Mouse (Mus musculus) adrenal gland, postnatal 25 days (tissue): Measurements from ENCODE around the gene Nedd9. TPM values are rescaled to one million over a fixed set of nuclear protein-coding genes. Genes with fewer than 3 reads are reported as not detected.

ENCODE experiments used
- DNase-seq: peaks from one replicate; pipeline ENCODE4 v3.0.0; 2021; ENCODE audit warnings: mixed read lengths
- total RNA-seq: library from RNA; stranded (reverse); gene quantifications from 2 replicates; pipeline ENCODE4 v1.2.3, GENCODE M21; 2021

Nedd9 gene
- total RNA-seq, 1 experiment from 2014 or later: 22.7 TPM

DNA sequence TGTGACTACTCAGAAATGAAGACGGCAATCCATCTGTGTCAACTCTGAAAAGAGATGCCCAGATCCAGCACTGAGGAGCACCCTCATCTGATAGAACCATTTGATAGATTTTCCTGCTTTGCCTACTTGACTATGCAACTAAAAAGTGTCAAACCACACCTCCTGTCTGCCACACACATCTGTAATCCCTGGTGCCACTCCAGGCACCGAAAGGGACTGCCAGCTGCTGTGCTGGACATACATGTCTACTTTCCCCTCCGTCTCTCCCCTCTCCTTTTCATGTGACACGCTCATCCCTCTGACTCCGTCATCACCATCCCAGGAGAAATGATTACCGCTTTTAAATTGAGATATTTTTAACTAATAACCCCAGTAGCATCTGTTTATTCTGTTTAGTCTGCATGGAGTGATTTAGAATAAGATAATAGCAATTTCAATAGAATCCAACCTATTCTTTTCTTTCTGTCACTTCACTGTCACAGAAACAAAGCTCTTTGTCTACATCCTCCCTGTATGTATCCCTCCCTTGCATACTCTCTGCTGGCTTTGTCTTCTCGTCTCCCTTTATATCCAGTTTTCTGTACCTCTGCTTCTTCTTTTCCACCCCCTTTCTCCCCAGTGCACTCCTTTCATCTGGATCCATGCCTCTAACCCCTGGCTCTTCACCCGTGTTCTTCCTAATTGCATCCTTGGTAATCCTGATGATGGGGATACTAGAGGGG lies 5.0 kb upstream of the Nedd9 start:
- no peak for DNase-seq

DNA sequence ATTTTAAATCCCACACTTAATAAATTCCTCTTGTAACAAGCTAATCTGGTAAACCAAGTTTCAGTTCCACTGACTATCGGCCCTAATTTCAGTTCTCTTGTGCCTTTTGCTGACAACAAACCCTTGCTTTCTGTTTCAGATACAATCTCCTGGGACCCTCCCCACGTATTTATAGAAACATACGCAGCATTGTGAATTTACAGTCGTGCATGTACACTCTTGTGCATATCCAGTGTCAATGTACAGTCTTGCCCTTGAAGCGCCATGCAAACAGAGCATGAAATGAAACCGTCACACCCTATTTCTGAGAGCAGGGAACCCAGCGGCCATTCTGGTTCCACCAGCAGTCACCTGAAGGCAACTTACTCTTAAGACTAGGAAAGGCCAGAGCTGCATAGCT lies 4.4 kb upstream of the Nedd9 start:
- DNase-seq: no peak

DNA sequence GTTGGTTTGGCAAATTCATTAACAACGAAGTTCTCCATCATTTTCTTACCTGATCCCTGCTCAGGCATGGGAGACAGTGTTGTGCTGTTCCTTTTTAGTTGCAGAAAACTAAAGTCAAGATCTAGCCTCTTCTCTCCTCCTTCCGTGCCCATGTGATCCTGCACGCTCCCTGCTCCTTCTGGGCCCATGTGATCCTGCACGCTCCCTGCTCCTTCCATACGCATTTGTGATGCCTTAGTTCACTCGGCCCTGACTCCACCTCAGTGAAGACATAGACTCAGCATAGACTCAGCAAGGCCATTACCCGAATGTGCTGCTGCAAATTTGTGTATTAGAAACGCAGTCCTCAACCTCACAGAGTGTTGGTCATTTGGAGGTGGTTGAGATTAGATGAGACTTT lies 3.1 kb upstream of the Nedd9 start:
- DNase-seq: no peak

DNA sequence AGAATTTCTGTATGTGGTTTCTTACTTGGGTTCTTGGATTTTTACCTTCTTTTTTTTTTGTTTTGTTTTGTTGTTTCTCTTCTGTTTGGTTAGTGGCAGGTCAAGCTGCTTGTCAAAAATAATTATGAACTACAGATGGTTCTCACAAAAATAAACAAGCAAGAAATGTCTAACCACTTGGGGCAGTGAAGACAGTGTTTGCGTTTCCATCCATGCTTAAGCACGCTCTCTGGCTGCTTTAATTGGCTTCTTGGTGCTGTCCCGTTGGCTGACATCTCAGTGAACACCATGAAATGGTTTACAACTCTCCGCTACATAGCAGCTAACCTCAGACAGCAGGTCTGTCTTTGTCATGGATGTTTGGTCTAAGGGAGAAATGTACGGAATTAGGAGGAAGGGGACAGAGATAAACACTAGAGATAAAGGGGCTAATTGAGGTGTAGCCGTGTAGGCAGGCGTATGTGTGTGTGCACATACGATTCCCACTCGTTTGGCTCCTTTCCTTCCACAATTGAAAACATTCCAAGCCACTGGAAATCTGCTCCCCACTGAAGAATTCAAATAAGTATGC lies 2.6 kb upstream of the Nedd9 start:
- no peak for DNase-seq

DNA sequence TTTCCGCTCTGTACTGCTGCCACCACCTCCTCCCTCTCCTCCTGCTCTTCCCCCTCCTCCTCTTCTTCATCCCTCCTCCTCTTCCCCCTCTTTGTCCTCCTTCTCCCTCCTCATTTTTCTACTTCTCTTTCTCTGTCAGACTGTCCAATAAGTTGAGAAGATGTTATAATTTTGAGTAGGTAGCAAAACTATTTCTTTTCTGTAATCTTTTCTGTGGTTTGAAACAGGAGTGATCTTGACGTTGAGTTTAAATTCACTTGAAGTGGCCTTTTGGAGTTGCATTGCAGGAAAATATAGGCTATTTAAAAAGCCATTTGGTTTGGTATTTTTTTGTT lies 214 bp upstream of the Nedd9 start:
- no peak for DNase-seq

DNA sequence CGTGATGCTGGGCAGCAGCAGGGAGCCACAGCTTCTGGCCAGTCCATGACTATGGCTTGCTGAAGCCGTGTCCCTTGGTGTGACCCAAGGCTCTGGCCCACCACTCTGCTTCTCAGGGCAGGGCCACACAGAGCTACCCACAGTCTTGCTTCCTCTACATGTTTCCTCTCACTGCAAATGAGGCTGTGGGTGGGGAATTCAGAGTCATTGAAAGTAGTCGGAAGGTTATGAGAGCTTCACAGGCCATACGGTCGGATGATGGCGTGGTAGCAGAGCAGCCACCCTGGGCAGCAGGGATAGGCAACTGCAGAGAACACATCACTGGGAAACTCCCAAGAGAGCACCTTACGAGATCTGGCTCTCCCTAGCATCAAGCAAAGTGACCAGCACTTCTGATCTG lies 3.2 kb downstream of the Nedd9 start:
- DNase-seq: no peak

DNA sequence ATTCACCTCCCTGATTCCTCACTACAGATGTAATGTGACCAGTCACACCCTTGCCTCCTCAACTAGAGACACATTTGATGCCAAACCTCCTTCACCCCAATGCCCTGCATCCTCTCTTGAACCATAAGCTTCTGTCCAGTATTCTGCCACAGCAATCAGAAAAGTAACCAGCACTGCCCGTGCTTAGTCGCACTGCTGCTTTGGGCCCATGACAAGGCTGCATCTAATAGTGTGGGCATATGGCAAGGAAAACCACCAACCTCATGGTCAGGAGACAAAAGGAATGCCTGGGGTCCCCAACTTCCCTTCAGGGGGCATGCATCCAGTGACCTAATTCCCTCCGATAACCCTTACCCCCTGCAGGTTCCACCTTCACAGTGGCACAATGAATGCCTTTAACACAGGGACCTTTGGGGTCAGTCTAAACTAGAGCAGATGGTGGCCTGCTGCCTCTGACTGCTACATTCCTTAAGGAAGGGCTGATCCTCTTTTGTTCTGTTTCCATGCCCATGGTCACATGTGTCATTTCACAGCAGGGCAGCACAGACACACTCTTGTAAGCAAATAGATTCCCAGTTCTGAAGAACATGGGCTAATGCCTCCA lies 4.7 kb downstream of the Nedd9 start:
- DNase-seq: no peak

DNA sequence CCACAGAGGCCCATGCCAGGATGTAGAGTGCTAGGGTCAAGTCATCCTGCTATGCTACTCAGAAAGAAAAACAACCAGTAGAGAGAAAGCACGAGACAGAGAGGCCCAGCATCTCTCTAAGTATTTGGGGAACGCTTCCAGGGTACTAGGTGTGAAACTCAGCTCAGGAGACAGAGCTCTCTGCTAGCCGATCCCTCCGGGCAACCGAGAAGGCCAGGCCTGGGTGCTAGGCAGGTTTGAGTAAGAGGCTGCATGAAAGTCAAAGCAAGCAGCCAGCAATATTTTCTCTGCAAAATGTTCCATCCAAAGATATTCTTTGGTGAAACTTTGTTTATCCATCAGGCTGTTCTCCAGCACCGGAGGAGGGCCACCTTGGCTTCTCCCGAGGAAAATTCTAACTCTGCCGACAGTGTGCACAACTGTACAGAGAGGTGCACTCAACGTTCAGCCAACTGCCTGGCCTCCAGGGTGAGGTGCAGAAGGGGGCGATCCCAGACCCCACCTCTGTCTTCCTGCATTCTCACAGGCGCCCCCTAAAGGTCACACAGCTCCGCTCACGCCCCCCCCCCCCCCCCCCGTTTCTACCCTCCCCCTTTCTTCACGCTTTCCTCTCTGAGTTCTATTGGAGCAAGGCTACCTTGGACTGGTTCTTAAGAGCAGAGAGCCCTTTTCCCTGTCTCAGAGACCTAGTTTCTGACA lies 7.3 kb downstream of the Nedd9 start:
- no peak for DNase-seq

DNA sequence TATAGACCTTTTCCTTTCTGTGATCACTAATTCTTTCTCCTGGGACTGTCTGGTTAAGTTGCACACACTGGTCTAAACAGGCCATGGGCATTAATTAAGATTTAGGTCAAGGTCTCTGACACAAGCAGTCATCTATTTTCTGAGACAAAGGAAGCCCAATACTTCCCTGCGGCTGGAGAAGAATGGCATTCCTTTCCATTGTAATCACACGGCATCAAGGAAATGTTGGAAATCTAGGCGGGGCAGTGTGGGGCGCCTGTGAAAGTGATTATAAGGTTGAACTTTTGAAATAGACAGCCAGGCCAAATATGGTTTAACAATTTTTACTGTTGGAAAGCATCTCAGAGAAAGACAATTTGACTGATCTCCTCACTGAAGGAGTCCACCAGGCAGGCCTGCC lies 10.9 kb downstream of the Nedd9 start:
- peak; percentile 10 for DNase-seq

DNA sequence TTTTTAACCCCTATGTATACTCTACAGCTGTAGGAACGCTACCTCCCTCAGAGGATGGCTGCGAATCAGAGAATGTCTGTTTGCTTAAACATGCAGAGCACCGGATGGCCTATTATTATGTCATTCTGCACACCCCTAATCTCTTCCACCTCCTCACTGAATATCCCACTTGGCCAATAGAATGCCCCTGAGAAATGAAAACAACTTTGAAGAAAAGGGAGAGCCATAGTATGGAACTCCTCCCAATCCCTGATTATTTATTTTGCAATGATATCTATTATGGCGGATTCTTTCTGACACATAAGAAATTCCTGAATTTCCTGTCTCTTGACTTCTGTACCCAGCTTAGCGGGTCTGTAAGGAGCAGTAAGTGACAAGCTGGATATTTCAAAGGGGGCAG lies 12.8 kb downstream of the Nedd9 start:
- no peak for DNase-seq

DNA sequence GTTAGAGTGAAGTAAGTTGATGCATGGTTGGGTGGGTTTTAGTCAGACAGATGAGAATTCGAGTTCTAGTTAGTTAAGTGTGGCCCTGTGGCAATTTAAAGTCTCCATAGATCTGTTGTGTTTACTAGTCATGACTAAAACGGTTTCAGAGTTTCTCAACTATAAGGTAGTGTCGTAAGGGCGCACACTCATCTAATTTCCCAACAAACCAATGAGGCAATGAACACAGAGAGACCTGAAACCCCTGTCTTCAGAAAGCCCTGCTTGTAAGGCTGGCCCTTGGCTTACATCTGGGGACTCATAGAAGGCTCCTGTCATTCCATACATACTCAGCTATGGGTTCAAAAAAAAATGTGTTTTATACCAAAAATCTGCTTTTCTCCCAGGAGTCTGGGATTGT lies 13.7 kb downstream of the Nedd9 start:
- DNase-seq: no peak

DNA sequence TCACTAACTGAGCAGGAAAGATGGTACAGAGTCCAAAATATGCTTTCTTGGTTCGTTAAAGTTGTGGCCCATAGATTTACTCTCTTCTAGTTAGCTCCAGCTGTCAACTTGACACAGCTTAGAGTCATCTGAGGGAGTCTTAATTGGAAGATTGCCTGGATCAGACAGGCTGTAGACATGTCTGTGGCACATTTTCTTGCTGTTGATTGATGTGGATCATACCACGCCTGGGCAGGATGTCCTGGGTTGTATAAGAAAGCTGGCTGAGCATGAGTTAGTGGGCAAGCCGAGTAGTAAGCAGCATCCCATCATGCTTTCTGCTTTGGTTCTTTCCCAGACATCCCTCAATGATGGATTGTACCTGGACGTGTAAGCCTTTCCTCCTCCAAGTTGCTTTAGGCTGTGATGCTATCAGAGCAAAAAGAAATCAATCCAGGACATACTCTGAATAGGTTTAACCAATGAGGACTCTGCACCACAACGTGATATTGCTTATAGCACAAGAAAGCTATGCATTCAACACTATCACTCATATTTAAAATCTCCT lies 14.2 kb downstream of the Nedd9 start:
- DNase-seq: no peak

DNA sequence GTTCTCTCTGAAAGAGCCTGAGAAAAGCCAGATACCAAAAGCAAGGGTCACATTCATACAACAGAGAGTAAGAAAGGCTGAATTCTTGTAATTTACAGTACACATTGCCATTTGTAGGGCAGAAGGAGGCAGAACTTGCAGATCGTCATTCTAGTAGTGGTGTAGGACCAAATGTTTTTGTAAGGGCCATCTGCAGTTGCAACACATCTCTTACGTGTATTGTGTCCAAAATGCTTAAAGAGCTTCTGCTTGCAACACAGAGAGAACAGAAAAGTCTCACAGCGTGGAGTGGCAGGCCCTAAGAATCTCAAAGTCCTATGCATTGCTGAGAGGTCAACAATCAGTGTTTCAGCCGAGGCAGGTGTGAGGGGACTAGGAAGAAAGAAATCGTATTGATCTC lies 18.9 kb downstream of the Nedd9 start:
- DNase-seq: no peak

DNA sequence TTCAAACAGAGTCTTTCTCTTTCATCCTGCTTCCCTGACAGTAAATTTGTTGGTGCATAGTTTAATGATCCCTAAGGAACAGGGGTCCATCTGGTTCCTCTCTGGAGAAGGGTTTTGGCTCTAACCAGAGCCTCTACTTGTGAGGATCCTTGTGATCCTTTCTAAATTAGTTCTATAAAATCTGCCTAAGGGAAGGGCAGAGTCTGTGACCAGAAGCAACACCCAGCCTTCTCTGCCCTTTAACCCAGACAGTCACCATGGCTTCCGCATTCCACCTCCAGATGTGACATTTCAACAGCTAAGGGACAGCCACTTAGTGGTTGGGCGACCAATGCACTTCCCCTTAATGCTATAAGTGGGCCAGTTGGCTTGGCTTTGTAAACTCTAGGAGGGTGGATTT lies 20.1 kb downstream of the Nedd9 start:
- DNase-seq: no peak

DNA sequence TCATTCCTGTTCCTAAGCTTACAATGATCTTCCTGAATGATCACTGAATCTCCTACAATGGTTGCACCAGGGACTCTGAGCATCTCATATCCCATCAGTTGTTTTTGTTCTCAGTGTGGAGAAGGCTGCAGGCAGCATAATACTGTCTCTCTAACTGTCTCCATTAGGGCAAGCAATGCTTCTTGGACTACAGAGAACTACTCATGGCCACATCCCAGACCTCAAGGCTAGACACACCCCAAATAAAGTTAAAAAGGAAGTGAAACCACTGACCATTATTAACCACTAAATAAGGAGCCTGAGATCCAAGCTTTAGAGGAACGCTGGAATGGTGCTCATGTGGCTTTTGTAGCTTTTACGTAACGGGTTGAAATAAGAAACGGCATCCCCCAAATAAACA lies 20.5 kb downstream of the Nedd9 start:
- DNase-seq: no peak

DNA sequence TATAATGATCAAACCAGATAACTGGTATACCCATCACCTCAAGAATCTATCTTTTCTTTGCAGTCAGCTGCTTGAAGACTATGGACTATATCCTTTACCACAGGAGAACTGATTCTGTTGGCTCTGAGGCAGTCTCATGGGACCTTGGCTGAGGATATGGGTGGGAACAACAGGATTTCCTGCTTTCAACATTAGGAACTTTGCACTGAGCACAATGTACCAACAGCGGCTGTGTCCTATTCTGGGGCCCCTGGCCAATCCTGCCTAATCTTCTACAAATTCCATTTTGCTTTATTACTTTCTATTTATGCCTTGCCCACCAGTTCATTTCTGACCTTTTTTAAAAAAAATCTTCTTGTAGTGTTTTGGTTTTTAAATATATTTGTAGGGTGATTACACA lies 21.0 kb downstream of the Nedd9 start:
- no peak for DNase-seq

DNA sequence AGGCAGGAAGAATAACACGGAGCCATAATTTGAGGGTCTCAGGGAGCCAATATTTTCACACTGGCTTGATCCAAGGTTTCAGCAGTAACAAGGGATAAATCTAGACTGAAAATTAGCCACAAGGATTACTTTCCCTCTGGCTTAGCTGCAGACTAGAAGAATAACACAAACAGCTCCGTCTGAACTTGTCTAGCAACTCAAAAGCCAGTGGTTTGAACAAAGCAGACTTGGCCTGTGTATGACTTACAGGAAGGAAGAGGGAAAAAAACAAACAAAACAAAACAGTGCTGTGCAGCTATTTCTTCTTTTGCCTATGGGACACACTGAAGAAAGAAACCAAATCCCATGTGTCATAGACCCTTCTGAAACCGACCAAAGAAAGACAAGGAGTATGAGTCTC lies 25.7 kb downstream of the Nedd9 start:
- DNase-seq: no peak

DNA sequence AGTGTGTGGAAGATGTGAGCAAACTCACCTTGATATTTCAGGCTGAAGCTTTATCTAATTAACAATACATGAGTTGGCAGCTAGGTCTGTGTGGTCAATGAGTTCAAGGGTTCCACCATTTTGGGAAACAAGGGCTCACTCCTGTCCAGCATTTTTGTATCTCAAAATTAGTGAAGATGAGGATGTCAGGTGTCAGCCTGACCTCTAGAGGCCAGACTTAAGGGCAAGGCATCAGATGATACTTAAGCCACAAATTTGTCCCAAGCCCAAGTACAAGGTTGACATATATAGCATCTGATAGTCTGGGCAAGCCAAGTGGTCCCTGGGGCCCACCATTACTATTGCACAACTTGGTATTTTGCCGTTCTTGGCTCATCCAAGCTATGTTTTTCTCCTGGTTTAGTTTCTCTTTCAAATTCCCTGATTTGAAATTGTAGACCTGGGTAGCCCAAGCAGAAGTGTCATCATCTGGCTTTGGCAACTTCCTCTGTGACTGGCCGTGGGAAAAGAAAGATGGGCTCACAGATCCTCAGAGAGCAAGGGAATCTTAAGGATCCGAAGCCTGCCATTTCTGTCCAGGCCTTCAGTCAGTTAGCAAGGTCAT lies 27.4 kb downstream of the Nedd9 start:
- no peak for DNase-seq

DNA sequence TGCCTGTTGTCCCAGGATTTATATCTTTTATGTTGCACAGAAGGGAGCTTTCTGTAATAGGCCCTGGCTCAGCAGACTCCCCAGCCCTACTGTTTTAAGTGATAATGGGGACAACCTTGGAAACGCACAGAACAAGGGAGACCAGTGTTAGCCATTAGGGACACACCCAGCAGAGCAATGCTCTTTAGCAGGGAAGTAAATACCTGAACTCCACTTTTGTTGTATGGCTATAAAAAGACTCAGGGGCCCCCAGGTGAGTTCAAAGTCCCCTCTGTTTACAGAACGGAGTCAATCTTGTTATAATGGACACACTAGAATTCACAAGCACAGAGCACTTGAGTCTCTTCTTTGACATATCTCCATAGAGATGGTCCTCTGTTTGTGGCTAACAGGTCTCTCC lies 28.5 kb downstream of the Nedd9 start:
- no peak for DNase-seq

DNA sequence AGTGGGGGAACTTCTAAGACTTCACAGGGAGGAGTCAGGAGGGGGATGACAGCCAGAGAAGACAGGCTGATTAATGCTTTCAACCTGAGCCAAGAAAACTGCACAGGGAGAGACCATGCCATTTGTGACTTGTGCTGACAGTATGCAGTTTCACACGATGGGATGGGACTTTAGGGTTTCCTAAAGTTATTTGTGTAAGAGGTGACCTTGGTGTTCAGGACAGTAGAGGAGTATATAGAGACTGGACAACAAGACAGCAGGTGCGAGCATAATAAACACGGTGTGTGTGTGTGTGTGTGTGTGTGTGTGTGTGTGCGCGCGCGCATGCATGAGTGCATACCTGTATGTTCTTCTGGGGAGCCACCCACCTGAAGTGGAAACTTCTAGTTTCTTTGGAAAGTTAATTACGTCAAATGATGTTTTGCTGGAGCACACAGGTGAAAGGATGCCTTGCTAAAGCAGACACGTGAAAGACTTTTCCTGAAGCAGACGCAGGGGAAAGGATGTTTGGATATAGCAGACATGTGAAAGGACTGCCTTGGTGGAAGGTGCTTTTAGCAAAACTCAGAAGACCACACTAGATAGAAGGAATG lies 29.3 kb downstream of the Nedd9 start:
- no peak for DNase-seq

DNA sequence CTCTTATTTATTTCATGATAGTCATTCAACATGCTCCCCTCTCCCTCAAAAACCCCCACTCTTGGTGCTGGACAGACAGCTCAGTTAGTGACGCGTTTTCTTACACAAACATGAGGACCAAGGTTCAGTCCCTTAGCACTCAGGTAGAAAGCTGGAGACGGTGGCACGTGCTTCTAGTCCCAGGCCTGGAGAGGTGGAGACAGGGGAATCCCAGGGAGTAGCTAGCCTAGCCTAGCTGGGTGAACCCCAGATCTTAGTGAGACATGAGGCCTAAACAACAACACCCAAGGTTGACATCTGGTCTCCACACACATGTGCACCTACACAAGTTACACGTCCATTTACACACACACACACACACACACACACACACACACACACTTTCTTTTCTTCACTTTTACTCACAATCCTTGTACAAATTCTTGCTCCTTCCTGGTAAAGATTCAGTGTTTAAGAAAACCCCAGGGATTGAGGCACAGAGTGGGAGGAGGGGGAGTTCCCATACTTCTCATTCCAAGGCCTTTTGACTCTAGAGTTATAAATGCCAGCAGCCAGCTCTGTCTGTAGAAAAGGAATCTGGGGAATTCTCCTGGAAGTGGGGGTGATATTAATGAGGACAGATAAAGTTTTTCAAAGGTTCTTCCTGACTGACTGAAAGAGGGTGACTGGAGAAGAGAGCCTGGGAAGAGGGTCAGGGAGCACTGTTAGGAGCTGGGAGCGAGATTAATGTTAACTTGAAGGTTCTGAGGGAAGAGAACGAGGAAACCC lies 29.9 kb downstream of the Nedd9 start:
- no peak for DNase-seq
